Mouse (Mus musculus): ENCODE measurements around the gene Scgb2b11. TPM values are rescaled to one million over a fixed set of nuclear protein-coding genes. Genes with fewer than 3 reads are reported as not detected.
"Not testable (repeated sequence)": the region's sequence is repeated elsewhere in the genome, so short reads cannot be mapped to it uniquely, and the experiment has no call there.

Scgb2b11 gene
- total RNA-seq (2022), result not detected

DNA sequence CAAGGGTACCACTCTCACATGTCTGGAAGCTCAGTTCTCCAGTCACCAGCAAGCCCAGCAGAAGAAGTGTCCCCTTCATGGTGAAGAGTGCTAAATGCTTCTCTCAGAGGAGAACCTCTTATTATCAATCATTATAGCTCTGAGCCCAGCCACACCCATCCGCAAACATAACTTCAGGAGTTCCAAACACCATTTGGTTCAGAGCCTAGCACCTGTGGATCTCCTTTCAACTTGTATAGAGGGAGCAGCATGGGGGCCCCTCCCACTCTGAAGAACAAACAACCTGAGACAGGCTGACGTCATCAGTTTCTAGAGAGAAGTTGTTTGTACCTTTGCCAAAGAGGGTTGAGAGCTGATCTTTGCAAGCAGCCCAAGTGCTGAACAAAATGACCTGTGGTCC lies at the start of gene Scgb2b11:
Gene Scgb2b11, minus strand, starts transcription at position 101 of the 400 bp plus-strand sequence.
- DNase-seq, result not testable (repeated sequence)

DNA sequence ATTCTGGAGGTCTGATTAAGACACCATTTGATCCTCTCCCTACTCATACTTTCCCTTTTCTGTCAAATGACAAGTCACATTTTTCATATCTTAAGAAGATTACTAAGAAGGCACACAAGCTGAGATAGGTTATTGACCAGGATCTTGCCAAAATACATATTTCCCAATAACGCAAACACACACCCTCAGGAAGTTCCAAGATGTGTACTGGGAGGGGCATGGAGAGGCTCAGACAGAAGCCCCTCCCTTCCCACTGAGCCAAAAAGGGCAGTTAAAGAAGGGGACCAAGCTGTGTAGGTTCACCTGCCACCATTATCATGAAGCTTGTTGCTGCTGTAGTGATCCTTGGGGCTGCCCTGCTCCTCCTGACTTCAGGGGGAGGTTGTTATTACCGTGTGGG lies 11.6 kb upstream of the Scgb2b11 start, which contains the start of gene Scgb1b11:
Gene Scgb1b11, plus strand, starts transcription at position 301 of the 400 bp plus-strand sequence.
- not testable (repeated sequence) for DNase-seq

Other genes with a start within 250 kb of the Scgb2b11 start
- not detected for gene Scgb1b10, start 110.3 kb downstream of the Scgb2b11 start, total RNA-seq (2022)
- not detected for gene Scgb1b11, start 11.7 kb upstream of the Scgb2b11 start, total RNA-seq (2022)
- gene Scgb2b12, start 116.1 kb upstream of the Scgb2b11 start, total RNA-seq (2022), result not detected
- gene Scgb1b12, start 123.0 kb upstream of the Scgb2b11 start, total RNA-seq (2022), result not detected
- gene Scgb1b29, start 230.4 kb upstream of the Scgb2b11 start, total RNA-seq (2022), result not detected